Mouse (Mus musculus) gastrocnemius, postnatal 14 days (tissue): ENCODE results near the gene Scn2b. TPM values are rescaled to one million over a fixed set of nuclear protein-coding genes. Genes with fewer than 3 reads are reported as not detected.

ENCODE experiments used
- DNase-seq: peaks from one replicate; pipeline ENCODE4 v3.0.0; 2021; ENCODE audit warnings: mixed read lengths
- intact Hi-C: fragments of 180-260 bp; cut with DNase I; formaldehyde crosslinking; loops from one replicate; pipeline ENCODE4 v1.15.1; 2025; ENCODE audit warnings: low total_unique reads
- total RNA-seq, 2 experiments: library from RNA; stranded (reverse); gene quantifications; 2 replicates each; pipeline ENCODE4 v1.2.3; 2021

Scn2b gene
- total RNA-seq, 2 experiments from 2014 or later: 1.9 to 2.6 TPM

GRCm38 (mm10) chr9:45118552-45118951 is 970 bp downstream of the Scn2b start:
- intact Hi-C loops: no loop called here

GRCm38 (mm10) chr9:45119316-45119953 is 1.9 kb downstream of the Scn2b start:
- no peak for DNase-seq
- intact Hi-C loops: no loop called here

More at GRCm38 (mm10) chr9:45118552-45118951, 970 bp downstream of the Scn2b start:
- no peak for DNase-seq

GRCm38 (mm10) chr9:45119954-45120530 is 2.5 kb downstream of the Scn2b start:
- intact Hi-C loops: loop anchor here (2.0 kb wide), 1 partner anchor 27 kb away; no protein-coding TSS in a partner anchor

GRCm38 (mm10) chr9:45120567-45120966 is 3.0 kb downstream of the Scn2b start:
- DNase-seq: no peak
- intact Hi-C loops: loop anchor here (2.0 kb wide), 1 partner anchor 26 kb away; no protein-coding TSS in a partner anchor

More at GRCm38 (mm10) chr9:45119954-45120530, 2.5 kb downstream of the Scn2b start:
- no peak for DNase-seq

GRCm38 (mm10) chr9:45121001-45121400 is 3.4 kb downstream of the Scn2b start:
- DNase-seq: no peak
- intact Hi-C loops: loop anchor here (2.0 kb wide), 1 partner anchor 26 kb away; no protein-coding TSS in a partner anchor

GRCm38 (mm10) chr9:45121769-45122168 is 4.2 kb downstream of the Scn2b start:
- intact Hi-C loops: loop anchor here (2.0 kb wide), 1 partner anchor 25 kb away; no protein-coding TSS in a partner anchor
- DNase-seq: peak; percentile 75

- DNase-seq: no peak
Observed at GRCm38 (mm10) chr9:45122209-45122761, 4.7 kb downstream of the Scn2b start.

GRCm38 (mm10) chr9:45125211-45125610 is 7.6 kb downstream of the Scn2b start:
- DNase-seq: no peak
- intact Hi-C loops: no loop called here

More at GRCm38 (mm10) chr9:45122209-45122761, 4.7 kb downstream of the Scn2b start:
- intact Hi-C loops: no loop called here

GRCm38 (mm10) chr9:45126941-45127340 is 9.4 kb downstream of the Scn2b start:
- DNase-seq: no peak
- intact Hi-C loops: no loop called here

GRCm38 (mm10) chr9:45130119-45130518 is 12.5 kb downstream of the Scn2b start:
- intact Hi-C loops: loop anchor here (5.0 kb wide), 1 partner anchor 103 kb away; no protein-coding TSS in a partner anchor
- no peak for DNase-seq

GRCm38 (mm10) chr9:45133484-45134310 is 16.1 kb downstream of the Scn2b start:
- peak; percentile 77 for DNase-seq
- intact Hi-C loops: loop anchor here (5.0 kb wide), 1 partner anchor 106 kb away; no protein-coding TSS in a partner anchor

- peak; percentile 47 for DNase-seq
- intact Hi-C loops: loop anchor here (5.0 kb wide), 1 partner anchor 89 kb away; no protein-coding TSS in a partner anchor
Observed at GRCm38 (mm10) chr9:45136442-45137169, 19.0 kb downstream of the Scn2b start.

GRCm38 (mm10) chr9:45138191-45139032 is 20.8 kb downstream of the Scn2b start, which contains the start of gene Scn4b:
Scn4b (plus strand) TSS chr9:45138395.
- intact Hi-C loops: loop anchor here (5.0 kb wide), 1 partner anchor 91 kb away; no protein-coding TSS in a partner anchor
- DNase-seq: peak; percentile 75

GRCm38 (mm10) chr9:45139082-45139481 is 21.5 kb downstream of the Scn2b start:
- no peak for DNase-seq
- intact Hi-C loops: loop anchor here (5.0 kb wide), 1 partner anchor 92 kb away; no protein-coding TSS in a partner anchor

GRCm38 (mm10) chr9:45140945-45141344 is 23.4 kb downstream of the Scn2b start:
- DNase-seq: no peak
- intact Hi-C loops: no loop called here

- DNase-seq: no peak
- intact Hi-C loops: no loop called here
Observed at GRCm38 (mm10) chr9:45142686-45143085, 25.1 kb downstream of the Scn2b start.

GRCm38 (mm10) chr9:45145533-45146266 is 28.1 kb downstream of the Scn2b start:
- DNase-seq: no peak
- intact Hi-C loops: loop anchor here (2.0 to 5.0 kb wide), 2 partner anchors 25 to 123 kb away; no protein-coding TSS in a partner anchor
